Mouse (Mus musculus): ENCODE results near the gene Gm28035. TPM values are rescaled to one million over a fixed set of nuclear protein-coding genes. Genes with fewer than 3 reads are reported as not detected.

The Gm28035 gene
- polyA plus RNA-seq, 1 experiment from 2014 or later, result 0.20 TPM

GRCm38 (mm10) chr2:30238906-30239465, 1.4 kb upstream of the Gm28035 start:
- no peak for TF ChIP-seq CTCF (IDR thresholded peaks at IDR 0.05; ENCODE audit: low read depth)
- Histone ChIP-seq H3K27me3 (ENCODE audit: insufficient read depth, low read length) (no peaks in the 10 kb centered on the region), H3K36me3 (ENCODE audit: insufficient read depth) (peaks cover 37% of the 10 kb centered on the region), H3K9me3 (ENCODE audit: low read depth, low read length) (no peaks in the 10 kb centered on the region), H3K4me2 (peak overlapping the region; percentile 88), H3K9ac (peak overlapping the region; percentile 72), H3K27ac (ENCODE audit: low read depth) (peak overlapping the region; percentile 18; the same call in 1 of the 2 replicates), H3K4me3 (ENCODE audit: low read depth, low read length) (peak overlapping the region; percentile 90), H3K4me1 (ENCODE audit: insufficient read depth) (peaks cover 14% of the 10 kb centered on the region)
- DNase-seq, result no peak
- WGBS, result 58% methylated on average over 3 of the region's 3 CpGs
- no peak for ATAC-seq (ENCODE audit: insufficient read depth)

- Histone ChIP-seq H3K27ac (ENCODE audit: low read depth) (no peak overlapping the region; the same call in 1 of the 2 replicates), H3K36me3 (ENCODE audit: insufficient read depth) (peaks cover 44% of the 10 kb centered on the region), H3K4me1 (ENCODE audit: insufficient read depth) (peaks cover 14% of the 10 kb centered on the region), H3K9ac (peak overlapping the region; percentile 72; the same call in 1 of the 2 replicates), H3K4me3 (ENCODE audit: low read depth, low read length) (no peak overlapping the region; the same call in 1 of the 2 replicates), H3K9me3 (ENCODE audit: low read depth, low read length) (no peaks in the 10 kb centered on the region), H3K27me3 (ENCODE audit: insufficient read depth, low read length) (no peaks in the 10 kb centered on the region), H3K4me2 (peak overlapping the region; percentile 88; the same call in 1 of the 2 replicates)
- 64% methylated on average over 4 of the region's 4 CpGs for WGBS
- TF ChIP-seq CTCF (IDR thresholded peaks at IDR 0.05; ENCODE audit: low read depth), result no peak
- peak; percentile 56 for DNase-seq
- ATAC-seq (ENCODE audit: insufficient read depth), result no peak
Observed at GRCm38 (mm10) chr2:30239777-30240176, 590 bp upstream of the Gm28035 start.

- H3K4me1 ChIP-seq (ENCODE audit: insufficient read depth), result peaks cover 11% of the 10 kb centered on the region
- peak; percentile 70 for DNase-seq
- TF ChIP-seq CTCF (IDR thresholded peaks at IDR 0.05; ENCODE audit: low read depth), result no peak
- ATAC-seq (ENCODE audit: insufficient read depth), result peak; percentile 18; the same call in 1 of the 2 replicates
- no peak overlapping the region for H3K4me2 ChIP-seq
- H3K4me3 ChIP-seq (ENCODE audit: low read depth, low read length), result no peak overlapping the region
- peaks cover 59% of the 10 kb centered on the region for H3K36me3 ChIP-seq (ENCODE audit: insufficient read depth)
- H3K9ac ChIP-seq, result no peak overlapping the region
- no peaks in the 10 kb centered on the region for H3K27me3 ChIP-seq (ENCODE audit: insufficient read depth, low read length)
- 0 out of 2 replicates have a peak overlapping the region, but pooled peaks have one; percentile 15 for H3K27ac ChIP-seq (ENCODE audit: low read depth)
- no peaks in the 10 kb centered on the region for H3K9me3 ChIP-seq (ENCODE audit: low read depth, low read length)
- WGBS, result 46% methylated on average over 4 of the region's 4 CpGs
Observed at GRCm38 (mm10) chr2:30242509-30242908, 2.1 kb downstream of the Gm28035 start.

GRCm38 (mm10) chr2:30243391-30243790, 3.0 kb downstream of the Gm28035 start:
- Histone ChIP-seq H3K9ac (no peak overlapping the region), H3K9me3 (ENCODE audit: low read depth, low read length) (no peaks in the 10 kb centered on the region), H3K27me3 (ENCODE audit: insufficient read depth, low read length) (no peaks in the 10 kb centered on the region), H3K4me3 (ENCODE audit: low read depth, low read length) (no peak overlapping the region), H3K27ac (ENCODE audit: low read depth) (no peak overlapping the region; the same call in 1 of the 2 replicates), H3K4me2 (no peak overlapping the region), H3K4me1 (ENCODE audit: insufficient read depth) (peaks cover 11% of the 10 kb centered on the region), H3K36me3 (ENCODE audit: insufficient read depth) (peaks cover 67% of the 10 kb centered on the region)
- TF ChIP-seq CTCF (IDR thresholded peaks at IDR 0.05; ENCODE audit: low read depth), result no peak
- DNase-seq, result no peak
- ATAC-seq (ENCODE audit: insufficient read depth), result no peak
- 87% methylated on average over 4 of the region's 4 CpGs for WGBS

GRCm38 (mm10) chr2:30244595-30245178, 4.3 kb downstream of the Gm28035 start:
- ATAC-seq (ENCODE audit: insufficient read depth), result no peak
- H3K4me1 ChIP-seq (ENCODE audit: insufficient read depth), result no peaks in the 10 kb centered on the region; the same call in 1 of the 2 replicates
- H3K4me3 ChIP-seq (ENCODE audit: low read depth, low read length), result no peak overlapping the region
- no peak for TF ChIP-seq CTCF (IDR thresholded peaks at IDR 0.05; ENCODE audit: low read depth)
- no peaks in the 10 kb centered on the region for H3K9me3 ChIP-seq (ENCODE audit: low read depth, low read length)
- H3K36me3 ChIP-seq (ENCODE audit: insufficient read depth), result peaks cover 79% of the 10 kb centered on the region
- no peak overlapping the region for H3K9ac ChIP-seq
- no peak overlapping the region for H3K4me2 ChIP-seq
- no peaks in the 10 kb centered on the region for H3K27me3 ChIP-seq (ENCODE audit: insufficient read depth, low read length)
- 56% methylated on average over 7 of the region's 7 CpGs for WGBS
- DNase-seq, result no peak
- H3K27ac ChIP-seq (ENCODE audit: low read depth), result peak overlapping the region; percentile 60

GRCm38 (mm10) chr2:30247036-30247435, 6.7 kb downstream of the Gm28035 start:
- no peak for ATAC-seq (ENCODE audit: insufficient read depth)
- Histone ChIP-seq H3K9me3 (ENCODE audit: low read depth, low read length) (no peaks in the 10 kb centered on the region), H3K4me3 (ENCODE audit: low read depth, low read length) (no peak overlapping the region), H3K27me3 (ENCODE audit: insufficient read depth, low read length) (no peaks in the 10 kb centered on the region), H3K4me1 (ENCODE audit: insufficient read depth) (no peaks in the 10 kb centered on the region), H3K9ac (no peak overlapping the region), H3K27ac (ENCODE audit: low read depth) (no peak overlapping the region), H3K36me3 (ENCODE audit: insufficient read depth) (peaks cover 78% of the 10 kb centered on the region), H3K4me2 (no peak overlapping the region)
- no peak for DNase-seq
- WGBS, result 87% methylated on average over 5 of the region's 5 CpGs
- TF ChIP-seq CTCF (IDR thresholded peaks at IDR 0.05; ENCODE audit: low read depth), result no peak

GRCm38 (mm10) chr2:30247681-30248080, 7.3 kb downstream of the Gm28035 start:
- no peak for TF ChIP-seq CTCF (IDR thresholded peaks at IDR 0.05; ENCODE audit: low read depth)
- Histone ChIP-seq H3K4me3 (ENCODE audit: low read depth, low read length) (no peak overlapping the region), H3K9ac (no peak overlapping the region), H3K27ac (ENCODE audit: low read depth) (no peak overlapping the region), H3K36me3 (ENCODE audit: insufficient read depth) (peaks cover 77% of the 10 kb centered on the region), H3K9me3 (ENCODE audit: low read depth, low read length) (no peaks in the 10 kb centered on the region), H3K4me1 (ENCODE audit: insufficient read depth) (no peaks in the 10 kb centered on the region), H3K27me3 (ENCODE audit: insufficient read depth, low read length) (no peaks in the 10 kb centered on the region), H3K4me2 (no peak overlapping the region)
- 62% methylated on average over 4 of the region's 4 CpGs for WGBS
- DNase-seq (no peak), ATAC-seq (ENCODE audit: insufficient read depth) (no peak)

Data from lung, embryonic 14.5 days (tissue).